Mouse (Mus musculus) ovary, adult 2 months (tissue): Measurements from ENCODE around the gene Asrgl1. TPM values are rescaled to one million over a fixed set of nuclear protein-coding genes. Genes with fewer than 3 reads are reported as not detected.

Source experiments
- polyA plus RNA-seq: library from polyadenylated mRNA; depleted of rRNA; stranded (reverse); fragments of >200 nt; gene quantifications from 2 replicates; pipeline ENCODE4 v1.2.3, GENCODE M21; 2012; rRNA removed

Gene Asrgl1
- 2.3 and 2.6 TPM in 2 replicates for polyA plus RNA-seq

DNA sequence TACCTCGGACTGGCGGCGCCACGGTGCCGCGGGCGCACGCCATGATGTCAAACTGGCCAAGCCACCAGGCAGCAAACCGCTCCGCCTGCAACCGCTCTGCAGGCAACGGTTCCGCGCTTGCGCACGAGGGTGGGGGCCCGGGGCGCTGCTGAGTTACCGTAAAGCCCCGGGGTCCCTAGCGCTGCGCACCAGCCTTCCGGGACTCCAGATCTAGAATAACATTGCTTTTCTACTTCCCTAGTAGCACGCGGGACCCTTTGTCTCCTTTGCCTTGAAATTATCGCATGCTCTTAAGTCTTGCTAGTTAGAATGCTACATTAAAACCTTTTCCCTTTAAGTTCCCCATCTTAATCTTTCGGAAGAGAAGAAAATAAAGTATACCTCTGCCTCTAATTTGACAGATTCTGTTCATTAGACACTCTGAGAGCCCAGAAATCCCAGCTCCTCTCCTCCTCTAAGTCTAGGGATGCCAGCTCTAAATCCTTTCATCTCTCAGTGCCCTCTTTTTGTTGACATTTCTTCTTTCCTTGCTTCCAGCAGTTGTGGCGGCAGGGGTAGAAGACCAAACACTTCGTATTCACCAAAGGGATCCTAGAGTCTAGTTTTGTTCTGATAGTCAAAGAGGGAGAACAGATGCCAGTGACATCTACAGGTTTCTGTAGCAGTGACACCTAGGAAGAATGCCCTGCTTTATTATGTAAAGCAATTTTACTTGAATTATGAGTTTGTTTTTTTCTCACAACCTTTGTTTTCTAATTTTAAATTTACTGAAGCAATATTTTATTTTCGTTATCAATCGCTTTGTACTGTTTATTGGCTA, at the start of gene Asrgl1:
Asrgl1 (minus strand) TSS at position 125 of the 820 bp plus-strand sequence.

DNA sequence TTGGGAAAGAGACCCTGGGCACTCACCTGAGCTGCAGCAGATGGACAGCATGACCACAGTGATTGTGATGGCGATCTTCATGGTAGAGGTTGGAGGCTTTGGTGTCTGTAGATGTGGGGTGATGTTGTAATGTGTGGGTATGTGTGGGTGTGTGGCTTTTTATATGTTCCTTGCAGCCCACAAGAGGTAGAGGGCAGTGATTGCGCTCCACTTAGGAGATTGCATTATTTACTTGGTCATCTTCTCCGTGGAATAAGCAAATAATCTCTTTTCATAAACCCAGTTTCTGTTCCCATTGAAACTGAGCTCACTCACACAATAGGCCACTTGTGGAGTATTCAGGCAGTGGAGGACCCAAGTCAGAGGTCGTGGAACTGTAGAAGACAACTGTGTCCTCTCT, 47.6 kb downstream of the Asrgl1 start, which contains the start of gene Scgb1a1:
Scgb1a1 (minus strand) TSS at position 138 of the 400 bp plus-strand sequence.

Other genes starting within 250 kb of the Asrgl1 start
- gene 1810009A15Rik, start 246.8 kb downstream of the Asrgl1 start, polyA plus RNA-seq: 19.1 and 24.3 TPM in 2 replicates
- not detected in 2 replicates for gene Gm49416, start 246.7 kb downstream of the Asrgl1 start, polyA plus RNA-seq
- 37.5 and 40.2 TPM in 2 replicates for gene Ints5, start 242.6 kb downstream of the Asrgl1 start, polyA plus RNA-seq
- gene Ganab, start 237.6 kb downstream of the Asrgl1 start, polyA plus RNA-seq: 135 and 159 TPM in 2 replicates
- 118 and 124 TPM in 2 replicates for gene B3gat3, start 215.3 kb downstream of the Asrgl1 start, polyA plus RNA-seq
- gene Rom1, start 206.3 kb downstream of the Asrgl1 start, polyA plus RNA-seq: 23.4 and 23.7 TPM in 2 replicates
- 73.5 and 83.4 TPM in 2 replicates for gene Eml3, start 206.1 kb downstream of the Asrgl1 start, polyA plus RNA-seq
- gene Mta2, start 193.8 kb downstream of the Asrgl1 start, polyA plus RNA-seq: 21.7 and 22.8 TPM in 2 replicates
- gene Tut1, start 181.8 kb downstream of the Asrgl1 start, polyA plus RNA-seq: 24.1 and 25.9 TPM in 2 replicates
- 306 and 361 TPM in 2 replicates for gene Eef1g, start 168.6 kb downstream of the Asrgl1 start, polyA plus RNA-seq
- gene Ahnak, start 146.4 kb downstream of the Asrgl1 start, polyA plus RNA-seq: 16.0 and 16.5 TPM in 2 replicates
- 5.3 TPM in 1 of 2 replicates, not detected in the other for gene Scgb1a1, start 47.7 kb downstream of the Asrgl1 start, polyA plus RNA-seq